Mouse (Mus musculus) brain, adult 10 weeks (tissue): ENCODE measurements around the gene Plpp2. TPM values are rescaled to one million over a fixed set of nuclear protein-coding genes. Genes with fewer than 3 reads are reported as not detected.

Experiments
- polyA plus RNA-seq: library from polyadenylated mRNA; stranded (reverse); fragments of 350-450 nt; fragmentation: Illumina TruSeq; extraction: RNeasy Lipid Tissue Mini Kit (QIAGEN cat#74804); gene quantifications from one replicate; pipeline ENCODE4 v1.2.3, GENCODE M21; 2015; ENCODE audit warnings: low read depth, low replicate concordance

Plpp2 gene
- polyA plus RNA-seq: 5.6 TPM

GRCm38 (mm10) chr10:79533126-79533911 lies at the start of gene Plpp2:
TSS of gene Plpp2 (minus strand) at chr10:79533796.

DNA sequence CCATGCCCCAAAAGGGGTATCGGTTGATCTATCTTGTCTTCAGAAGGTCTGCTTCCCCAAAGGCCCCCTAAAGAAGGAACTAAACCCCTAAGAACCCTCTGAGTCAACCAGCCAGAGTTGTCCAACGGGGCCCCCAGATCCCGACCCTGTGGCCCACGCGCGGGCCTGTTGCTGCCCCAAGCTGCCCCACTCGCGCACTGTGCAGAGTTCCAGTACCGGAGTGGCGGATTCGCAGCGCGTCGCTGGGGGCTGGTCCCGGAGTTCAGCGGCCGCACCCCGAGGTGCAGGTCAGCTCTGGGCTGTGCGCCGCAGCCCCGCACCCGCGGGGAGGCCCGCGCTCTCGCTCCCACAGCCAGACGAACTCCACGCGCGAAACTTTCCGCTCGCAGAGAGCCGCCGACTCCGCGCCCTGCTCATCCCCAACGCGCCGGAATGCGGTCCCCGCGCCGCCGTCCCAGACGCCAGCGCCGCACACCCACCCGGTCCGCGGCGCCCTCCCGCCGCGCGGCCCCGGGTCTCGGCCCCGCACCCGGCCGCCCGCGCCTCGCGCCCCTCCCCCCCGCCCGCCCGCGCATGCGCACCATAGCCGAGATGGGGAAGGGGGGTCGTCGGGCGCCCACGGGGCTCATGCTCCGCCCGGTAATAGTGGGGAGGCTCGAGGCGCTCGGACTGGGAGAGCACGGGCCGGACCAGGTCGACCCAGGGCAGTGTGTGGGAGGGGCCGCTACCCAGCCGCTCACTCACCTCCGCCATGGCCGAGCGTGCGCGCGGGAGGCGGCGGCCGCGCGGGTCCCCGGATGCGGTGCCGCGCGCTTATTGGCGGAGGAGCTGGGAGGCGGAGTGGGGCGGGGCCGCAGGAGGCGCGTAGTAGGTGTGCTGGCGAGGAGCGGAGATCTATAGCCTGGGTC lies 21.0 kb upstream of the Plpp2 start, which contains the start of gene Mier2:
Gene Mier2, minus strand, starts transcription at position 870 of the 908 bp plus-strand sequence.

Other genes starting within 250 kb of the Plpp2 start
- gene Vmn2r82, start 177.3 kb downstream of the Plpp2 start, polyA plus RNA-seq: not detected
- gene Vmn2r83, start 65.1 kb downstream of the Plpp2 start, polyA plus RNA-seq: not detected
- 38.8 TPM for gene Mier2, start 21.4 kb upstream of the Plpp2 start, polyA plus RNA-seq
- gene Theg, start 53.5 kb upstream of the Plpp2 start, polyA plus RNA-seq: 1.4 TPM
- gene C2cd4c, start 80.2 kb upstream of the Plpp2 start, polyA plus RNA-seq: 7.5 TPM
- 35.0 TPM for gene Shc2, start 104.1 kb upstream of the Plpp2 start, polyA plus RNA-seq
- 0.51 TPM for gene Odf3l2, start 111.9 kb upstream of the Plpp2 start, polyA plus RNA-seq
- gene Madcam1, start 130.8 kb upstream of the Plpp2 start, polyA plus RNA-seq: not detected
- gene Tpgs1, start 135.6 kb upstream of the Plpp2 start, polyA plus RNA-seq: 74.3 TPM
- 97.1 TPM for gene Cdc34, start 148.4 kb upstream of the Plpp2 start, polyA plus RNA-seq
- 1.4 TPM for gene Gzmm, start 155.2 kb upstream of the Plpp2 start, polyA plus RNA-seq
- gene Bsg, start 170.7 kb upstream of the Plpp2 start, polyA plus RNA-seq: 910 TPM
- gene Hcn2, start 182.8 kb upstream of the Plpp2 start, polyA plus RNA-seq: 80.2 TPM
- gene Polrmt, start 212.8 kb upstream of the Plpp2 start, polyA plus RNA-seq: 35.3 TPM
- gene Fgf22, start 221.3 kb upstream of the Plpp2 start, polyA plus RNA-seq: 4.3 TPM
- gene Rnf126, start 233.2 kb upstream of the Plpp2 start, polyA plus RNA-seq: 69.6 TPM
- 2.0 TPM for gene Fstl3, start 243.5 kb upstream of the Plpp2 start, polyA plus RNA-seq